Mouse (Mus musculus): ENCODE results near the gene Rps25.
"Not testable (repeated sequence)": the region's sequence is repeated elsewhere in the genome, so short reads cannot be mapped to it uniquely, and the experiment has no call there.

Rps25 gene

DNA sequence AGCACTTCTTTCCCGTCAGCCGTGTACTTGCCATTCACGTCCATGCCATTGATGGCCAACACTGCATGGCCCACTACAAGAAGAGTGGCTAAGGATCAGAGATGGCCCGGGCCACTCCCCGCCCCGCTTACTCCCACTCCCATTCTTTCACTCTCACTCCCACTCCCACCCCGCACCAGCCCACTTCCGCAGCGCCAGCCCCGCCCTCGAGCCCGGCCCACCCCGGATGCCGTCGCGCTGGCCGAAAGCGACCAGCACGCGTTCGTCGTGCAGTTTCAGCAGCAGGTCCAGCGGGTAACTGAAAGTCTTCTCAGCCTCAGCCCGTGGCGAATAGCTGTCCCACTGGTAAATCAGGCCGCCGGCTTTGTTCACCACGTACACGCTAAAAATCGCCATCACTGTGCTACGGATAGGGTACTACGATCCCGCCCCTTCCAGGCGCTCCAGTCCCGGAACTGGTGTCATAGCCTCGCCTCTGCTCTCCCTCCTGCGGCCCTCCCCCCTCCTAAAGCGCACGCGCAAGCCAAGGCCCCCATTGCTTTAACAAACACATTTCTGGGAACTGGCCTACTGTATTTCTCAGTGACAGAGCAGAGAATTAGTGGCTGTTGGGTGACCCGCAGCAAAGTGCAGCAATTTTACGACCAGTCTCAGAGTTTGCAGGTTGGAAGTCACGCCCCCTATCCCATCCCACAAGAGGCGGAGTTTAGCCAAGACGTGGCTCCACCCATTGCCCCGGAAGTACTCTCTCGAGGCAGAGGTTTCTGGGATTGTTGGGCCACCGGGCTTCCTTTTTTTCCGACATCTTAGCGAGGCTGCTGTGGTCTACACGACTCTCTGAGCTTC, at the start of gene Rps25, which contains the start of gene Trappc4:
Gene Rps25 (plus strand): TSS at position 234 of the 846 bp plus-strand sequence.
Gene Trappc4 (minus strand): TSS at position 695 of the 846 bp plus-strand sequence.
- peak; percentile 93 for DNase-seq

- DNase-seq, result no peak
Measured at GRCm38 (mm10) chr9:44357207-44357606, 49.7 kb upstream of the Rps25 start.

DNA sequence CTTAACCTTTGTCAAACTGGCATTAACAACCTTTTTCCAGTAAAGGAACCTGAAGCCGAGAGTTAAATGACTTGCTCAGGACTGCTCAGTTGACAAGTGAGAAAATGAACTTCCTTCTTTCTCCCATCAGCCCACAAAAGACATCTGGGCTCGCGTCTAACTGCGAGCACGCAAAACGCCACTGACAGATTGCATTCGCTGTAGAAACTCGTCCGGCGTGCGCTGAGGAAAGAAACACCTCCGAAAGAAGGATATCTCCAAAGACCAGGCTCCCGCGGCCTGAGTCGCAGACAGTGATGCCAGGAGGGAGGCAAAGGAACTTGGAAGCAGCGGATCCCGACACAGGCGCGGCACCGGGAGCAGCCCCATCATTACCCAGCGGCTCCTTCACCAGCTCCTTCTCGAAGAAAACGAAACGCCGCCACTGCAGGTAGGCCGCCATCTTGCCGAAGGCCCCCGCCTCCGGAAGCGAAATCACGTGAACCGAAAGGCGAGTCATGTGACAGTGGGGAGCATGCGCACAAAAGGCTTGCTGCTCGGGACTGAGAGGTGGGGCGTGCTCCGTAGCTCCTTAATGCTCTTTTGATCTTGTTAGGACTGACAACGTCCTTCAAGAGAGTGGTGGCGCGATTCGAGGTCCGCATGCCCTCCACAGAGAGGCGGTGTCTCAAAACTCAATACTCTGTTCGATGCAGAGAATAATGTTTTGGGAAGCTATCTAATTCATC, 45.6 kb upstream of the Rps25 start, which contains the start of gene Vps11:
Gene Vps11 (minus strand): TSS at position 481 of the 728 bp plus-strand sequence.
- DNase-seq, result peak; percentile 94

DNA sequence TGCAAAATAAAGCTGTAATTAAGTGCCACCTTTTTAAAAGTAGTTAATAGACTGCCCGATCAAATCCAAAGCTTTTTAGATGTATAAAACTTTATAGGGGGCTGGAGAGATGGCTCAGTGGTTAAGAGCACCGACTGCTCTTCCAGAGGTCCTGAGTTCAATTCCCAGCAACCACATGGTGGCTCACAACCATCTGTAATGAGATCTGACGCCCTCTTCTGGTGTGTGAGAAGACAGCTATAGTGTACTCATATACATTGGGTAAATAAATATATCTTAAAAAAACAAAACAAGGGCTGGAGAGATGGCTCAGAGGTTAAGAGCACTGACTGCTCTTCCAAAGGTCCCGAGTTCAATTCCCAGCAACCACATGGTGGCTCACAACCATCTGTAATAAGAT, 45.0 kb upstream of the Rps25 start:
- DNase-seq, result not testable (repeated sequence)

- no peak for DNase-seq
Measured at GRCm38 (mm10) chr9:44364480-44364879, 42.5 kb upstream of the Rps25 start.

DNA sequence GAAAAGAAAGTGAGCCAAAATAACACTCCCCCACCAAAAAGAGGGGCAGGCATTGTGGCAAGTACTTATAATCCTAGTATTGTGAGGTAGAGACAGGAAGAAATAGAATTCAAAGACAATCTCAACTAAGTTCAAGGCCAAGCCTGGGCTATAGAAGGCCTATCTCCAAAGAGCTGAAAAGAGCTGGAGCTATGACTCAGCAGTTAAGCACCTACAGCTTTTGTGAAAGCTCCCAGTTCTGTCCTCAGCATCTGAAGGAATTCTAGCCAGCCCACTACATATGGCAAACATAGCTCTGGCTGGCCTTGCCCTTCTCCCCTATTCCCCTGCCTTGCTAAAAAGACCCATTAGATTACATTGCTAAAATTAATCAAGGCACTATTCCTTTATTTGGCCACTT, 33.6 kb upstream of the Rps25 start:
- DNase-seq, result no peak

DNA sequence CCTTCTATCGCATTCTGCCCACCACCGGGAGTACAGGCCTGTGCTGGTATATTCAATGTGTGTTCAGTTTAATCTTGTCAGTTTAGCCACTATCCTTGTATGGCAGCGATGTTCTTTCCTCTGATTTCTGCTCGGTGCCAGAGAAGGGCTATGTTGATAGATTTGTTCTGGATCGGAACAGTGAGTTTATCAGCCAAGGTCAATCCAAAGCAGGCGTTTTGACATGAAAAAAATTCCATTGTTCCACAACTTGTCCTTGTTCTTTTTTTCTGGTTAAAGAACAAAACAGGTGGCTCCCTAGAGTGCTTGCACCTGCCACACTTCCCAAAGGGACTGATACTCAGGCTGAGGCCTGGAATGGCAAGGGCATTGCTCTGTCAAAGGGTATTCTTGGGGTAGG, 30.8 kb upstream of the Rps25 start:
- DNase-seq, result no peak

GRCm38 (mm10) chr9:44377335-44377734, 29.6 kb upstream of the Rps25 start:
- DNase-seq, result peak; percentile 9

- DNase-seq, result peak; percentile 20
Measured at GRCm38 (mm10) chr9:44378153-44378730, 28.7 kb upstream of the Rps25 start.

GRCm38 (mm10) chr9:44379054-44379834, 27.7 kb upstream of the Rps25 start, which contains the start of gene Hyou1:
Hyou1 (plus strand) TSS chr9:44379490.
- DNase-seq, result peak; percentile 99

DNA sequence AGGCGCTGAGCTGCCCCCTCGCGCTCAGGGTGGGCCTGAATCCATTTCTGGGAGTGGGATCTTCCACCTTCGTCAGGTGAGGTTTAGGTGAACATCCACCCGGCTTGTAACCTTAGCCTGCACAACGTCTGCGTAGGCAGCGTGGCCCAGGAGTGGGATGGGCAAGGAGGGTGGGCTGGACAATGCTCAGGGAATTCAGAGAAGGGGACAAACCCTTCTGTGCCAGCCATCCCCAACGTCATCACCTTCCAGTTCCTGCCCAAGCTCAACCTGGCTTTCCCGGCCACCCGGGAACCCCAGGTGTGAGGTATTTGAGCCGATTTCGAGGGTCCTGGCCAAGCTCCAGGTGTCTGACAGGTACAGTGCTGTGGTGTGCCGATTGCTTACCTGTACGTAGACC, 27.1 kb upstream of the Rps25 start:
- DNase-seq, result peak; percentile 76

GRCm38 (mm10) chr9:44384596-44384995, 22.3 kb upstream of the Rps25 start:
- no peak for DNase-seq

- peak; percentile 11 for DNase-seq
Measured at GRCm38 (mm10) chr9:44387221-44387620, 19.7 kb upstream of the Rps25 start.

DNA sequence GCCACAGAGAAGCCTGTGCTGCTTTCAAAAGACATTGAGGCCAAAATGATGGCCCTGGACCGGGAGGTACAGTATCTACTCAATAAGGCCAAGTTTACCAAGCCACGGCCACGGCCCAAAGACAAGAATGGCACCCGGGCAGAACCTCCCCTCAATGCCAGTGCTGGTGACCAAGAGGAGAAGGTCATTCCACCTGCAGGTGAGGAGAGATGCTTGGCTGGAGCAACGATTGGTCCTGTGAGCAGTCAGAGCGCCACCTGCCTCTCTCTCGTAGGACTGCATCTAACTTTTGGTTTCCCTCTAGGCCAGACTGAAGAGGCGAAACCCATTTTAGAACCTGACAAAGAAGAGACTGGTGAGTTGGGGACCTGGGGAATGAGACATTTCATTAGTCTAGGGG, 17.7 kb upstream of the Rps25 start:
- peak; percentile 73 for DNase-seq

DNA sequence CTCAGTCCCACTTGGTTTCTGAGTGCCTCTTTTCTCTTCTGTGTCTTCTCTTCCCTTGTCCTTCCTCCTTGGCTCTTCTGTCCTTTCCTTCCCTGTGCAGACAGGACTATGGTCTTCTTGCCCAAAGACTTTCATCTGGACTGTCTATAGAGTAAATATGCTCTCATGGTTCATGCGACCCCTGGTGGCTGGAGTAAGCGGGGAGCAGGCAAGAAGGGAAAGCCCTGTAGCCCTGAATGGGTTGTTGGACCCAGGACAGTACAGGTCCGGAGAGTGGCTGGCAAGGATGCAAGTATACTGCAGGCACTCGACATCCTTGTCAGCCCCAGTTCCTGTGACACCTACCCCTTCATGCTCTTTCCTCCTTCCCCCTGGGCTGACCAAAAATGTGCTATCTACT, 15.5 kb upstream of the Rps25 start:
- peak; percentile 69 for DNase-seq

- peak; percentile 99 for DNase-seq
Measured at GRCm38 (mm10) chr9:44396684-44397411, 10.1 kb upstream of the Rps25 start, which contains the start of gene Slc37a4. Slc37a4 (plus strand) TSS chr9:44396852.

- DNase-seq, result no peak
Measured at GRCm38 (mm10) chr9:44398087-44398486, 8.9 kb upstream of the Rps25 start.

DNA sequence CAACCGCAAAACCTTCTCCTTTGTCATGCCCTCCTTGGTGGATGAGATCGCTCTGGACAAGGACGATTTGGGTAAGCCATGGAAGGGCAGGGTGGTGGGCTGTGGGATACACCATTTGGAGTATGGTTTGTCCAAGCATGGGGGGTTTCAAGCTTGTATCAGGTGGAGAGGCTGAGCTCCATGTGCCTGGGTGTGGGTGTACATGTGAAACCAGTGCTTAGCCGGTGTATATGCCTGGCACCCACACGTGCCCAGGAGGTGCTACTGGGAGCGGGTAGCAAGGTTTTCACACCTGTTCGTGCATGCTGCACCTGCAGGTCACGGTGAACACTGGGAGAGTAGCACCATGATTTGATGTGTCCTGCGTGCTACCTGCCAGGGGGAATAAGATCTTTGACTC, 8.4 kb upstream of the Rps25 start:
- DNase-seq, result peak; percentile 52

DNA sequence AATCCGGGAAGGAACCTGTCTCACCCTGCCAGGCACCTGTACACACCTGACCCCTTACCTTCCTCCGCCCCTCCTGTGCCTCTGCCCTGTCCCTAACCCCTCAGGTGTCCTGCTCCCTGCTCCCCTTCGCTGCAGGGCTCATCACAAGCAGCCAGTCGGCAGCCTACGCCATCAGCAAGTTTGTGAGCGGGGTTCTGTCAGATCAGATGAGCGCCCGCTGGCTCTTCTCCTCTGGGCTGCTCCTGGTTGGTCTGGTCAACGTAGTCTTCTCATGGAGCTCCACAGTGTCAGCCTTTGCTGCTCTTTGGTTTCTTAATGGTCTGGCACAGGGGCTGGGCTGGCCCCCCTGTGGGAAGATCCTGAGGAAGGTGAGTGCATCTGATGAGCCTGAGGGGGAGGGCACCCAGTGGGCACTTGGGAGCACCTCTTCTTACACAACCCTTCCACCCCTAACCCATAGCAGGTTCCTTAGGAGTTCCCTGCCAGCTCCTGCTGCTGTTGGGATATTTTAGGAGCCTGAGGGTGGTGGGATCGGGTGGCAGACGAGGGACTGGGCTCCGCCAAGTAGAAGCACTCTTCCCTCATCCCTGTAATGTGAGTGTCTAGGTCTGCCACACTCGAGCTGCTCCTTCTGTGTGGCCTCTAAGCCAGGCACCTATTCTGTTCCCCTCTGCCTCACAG, 7.7 kb upstream of the Rps25 start:
- DNase-seq, result peak; percentile 54

DNA sequence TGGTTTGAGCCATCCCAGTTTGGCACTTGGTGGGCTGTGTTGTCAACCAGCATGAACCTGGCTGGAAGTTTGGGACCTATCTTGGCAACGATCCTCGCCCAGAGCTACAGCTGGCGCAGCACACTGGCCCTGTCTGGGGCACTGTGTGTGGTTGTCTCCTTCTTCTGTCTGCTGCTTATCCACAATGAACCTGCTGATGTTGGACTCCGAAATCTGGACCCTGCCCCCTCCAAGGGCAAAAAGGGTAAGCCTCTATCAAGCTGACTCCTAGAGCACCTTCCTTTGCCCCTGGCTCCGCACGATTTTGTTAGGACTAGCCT, 7.2 kb upstream of the Rps25 start:
- no peak for DNase-seq

GRCm38 (mm10) chr9:44401081-44401480, 5.9 kb upstream of the Rps25 start:
- DNase-seq, result no peak
